Mouse (Mus musculus): ENCODE results near the gene Rps6kb2.
A peak's percentile ranks its signal among the peaks of the same experiment; 100 is the strongest.

Rps6kb2 gene

GRCm38 (mm10) chr19:4120496-4120895 lies 42.7 kb downstream of the Rps6kb2 start:
- peak; percentile 58 for DNase-seq (ENCODE audit: low read depth, low spot score)

DNA sequence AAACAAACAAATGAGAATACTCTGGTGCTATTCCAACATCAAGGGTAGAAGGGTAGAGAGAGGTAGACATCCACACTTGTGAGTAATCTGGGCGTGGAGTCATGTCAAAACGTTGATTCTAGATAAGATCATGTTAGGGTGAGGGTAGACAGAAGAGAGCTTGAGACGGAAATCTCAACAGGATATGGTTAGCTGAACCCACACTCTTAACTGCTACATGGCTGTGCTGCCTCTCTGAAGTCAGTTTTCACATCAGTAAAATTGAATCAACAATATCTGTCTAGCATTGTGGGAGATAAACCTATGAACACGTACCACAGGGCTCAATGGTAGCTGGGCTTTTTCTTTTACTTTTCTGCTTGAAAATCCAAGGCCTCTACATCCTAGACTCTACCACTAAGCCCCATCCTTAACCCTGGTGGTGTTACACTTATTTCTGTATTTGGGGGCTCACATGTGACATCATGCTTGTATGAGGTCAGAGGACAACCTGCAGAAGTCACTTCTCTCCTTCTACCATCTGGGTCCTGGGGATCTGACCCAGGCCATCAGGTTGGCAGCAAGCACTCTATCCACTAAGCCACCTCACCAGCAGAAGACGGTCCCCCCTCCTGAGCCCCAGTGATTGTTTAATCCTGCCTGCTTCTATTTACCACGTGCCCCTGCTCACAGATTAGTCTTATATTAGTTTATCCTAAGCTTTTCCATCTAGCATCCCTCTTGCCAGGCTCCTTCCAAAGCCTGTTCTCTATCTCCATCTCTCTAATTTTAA lies 43.3 kb downstream of the Rps6kb2 start:
- peak; percentile 94 for DNase-seq (ENCODE audit: low read depth, low spot score)

DNA sequence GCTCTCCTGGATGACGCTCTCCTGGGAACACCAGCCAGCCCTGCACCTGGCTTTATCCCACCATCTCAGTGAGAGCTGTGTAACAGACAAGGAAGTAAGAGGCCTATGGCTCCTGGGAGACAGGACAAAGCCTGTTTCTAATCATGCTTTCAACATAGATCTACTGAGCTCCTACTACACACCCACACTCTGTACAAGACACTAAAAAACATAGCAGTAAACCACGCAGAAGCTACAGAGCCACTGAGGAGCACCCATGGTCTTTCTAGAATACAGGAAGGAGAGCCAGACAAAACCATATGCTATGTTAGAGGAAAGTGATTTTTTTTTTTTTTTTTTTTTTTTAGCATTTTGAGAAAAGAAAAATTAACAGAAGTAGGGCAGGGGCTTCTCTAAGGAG lies 44.8 kb downstream of the Rps6kb2 start:
- DNase-seq (ENCODE audit: low read depth, low spot score) = no peak

DNA sequence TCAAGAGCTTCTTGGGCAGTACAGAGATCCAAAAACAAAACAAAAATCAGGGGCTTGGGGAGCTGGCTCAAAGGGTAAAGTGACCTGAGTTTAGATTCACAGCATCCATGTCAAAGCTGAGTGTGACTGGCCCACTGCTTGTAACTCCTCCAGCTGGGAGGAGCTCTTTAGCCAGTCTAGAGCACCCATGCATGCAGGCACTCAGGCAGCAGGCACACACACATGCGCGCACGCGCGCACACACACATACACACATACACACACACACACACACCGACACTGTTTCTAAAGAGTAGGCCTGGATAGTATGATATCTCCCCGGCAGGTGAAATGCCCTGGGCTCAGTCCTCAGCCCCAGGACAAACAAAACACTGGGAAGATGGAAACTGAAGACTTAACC lies 46.1 kb downstream of the Rps6kb2 start:
- DNase-seq (ENCODE audit: low read depth, low spot score) = peak; percentile 62

DNA sequence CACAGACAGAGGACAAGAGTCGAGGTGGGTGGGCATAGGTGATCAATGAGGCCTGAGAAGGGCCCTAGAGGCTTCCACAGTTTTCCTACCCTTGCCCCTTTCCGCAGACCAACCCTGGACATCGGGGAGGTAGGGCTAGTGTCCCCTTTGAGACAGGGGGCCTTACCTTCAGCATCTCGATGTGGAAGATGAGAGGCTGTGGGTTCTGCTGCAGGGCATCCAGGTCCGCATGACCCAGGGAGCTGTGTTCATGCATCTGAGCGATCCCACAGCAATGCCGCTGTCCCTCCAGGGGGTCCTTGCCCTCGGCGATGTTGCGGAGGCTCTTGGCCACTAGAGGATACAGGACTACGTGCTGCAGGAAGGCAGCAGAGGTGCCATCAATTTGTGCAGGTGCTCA lies 47.3 kb downstream of the Rps6kb2 start:
- no peak for DNase-seq (ENCODE audit: low read depth, low spot score)

DNA sequence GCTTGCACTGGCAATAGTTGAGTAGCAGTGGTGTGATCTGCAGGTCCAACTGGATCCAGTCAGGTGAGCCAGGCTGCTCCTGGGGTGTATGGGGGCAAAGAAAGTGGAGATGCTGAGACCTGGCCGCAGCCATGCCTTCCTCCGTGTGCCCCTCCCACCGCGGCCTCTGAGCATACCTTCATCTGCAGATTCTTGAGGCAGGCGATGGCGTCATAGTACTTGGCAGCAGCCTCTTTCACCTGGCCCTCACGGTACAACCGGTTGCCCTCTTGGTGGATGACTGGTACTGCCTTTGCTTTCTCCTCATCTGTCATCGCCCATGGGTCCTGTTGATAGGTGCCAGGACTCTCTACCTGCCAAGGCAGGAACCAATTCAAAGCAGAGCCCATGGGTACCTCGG lies 48.0 kb downstream of the Rps6kb2 start:
- no peak for DNase-seq (ENCODE audit: low read depth, low spot score)

GRCm38 (mm10) chr19:4114551-4114950 lies 48.6 kb downstream of the Rps6kb2 start:
- no peak for DNase-seq (ENCODE audit: low read depth, low spot score)

DNA sequence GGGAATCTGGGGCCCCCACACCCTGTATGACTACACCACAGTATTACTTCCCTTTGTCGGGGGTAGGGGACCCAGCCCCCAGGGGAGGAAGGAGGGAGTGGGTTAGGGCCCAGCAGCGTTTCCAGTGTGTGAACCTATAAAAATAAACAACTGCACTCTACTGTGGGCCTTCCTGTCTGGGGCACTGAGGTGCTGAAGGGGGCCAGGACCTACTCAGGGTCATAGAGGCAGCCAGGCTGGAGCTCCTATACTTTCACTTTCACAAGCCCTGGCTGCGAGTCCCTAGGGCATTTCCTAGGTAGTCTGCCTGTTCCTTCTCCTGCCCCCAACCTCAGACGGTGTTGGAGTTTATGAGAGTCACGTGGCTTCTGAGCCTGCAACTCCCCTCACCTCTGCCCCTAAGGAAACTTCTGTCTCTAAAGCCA lies 49.3 kb downstream of the Rps6kb2 start:
- DNase-seq (ENCODE audit: low read depth, low spot score) = peak; percentile 81

DNA sequence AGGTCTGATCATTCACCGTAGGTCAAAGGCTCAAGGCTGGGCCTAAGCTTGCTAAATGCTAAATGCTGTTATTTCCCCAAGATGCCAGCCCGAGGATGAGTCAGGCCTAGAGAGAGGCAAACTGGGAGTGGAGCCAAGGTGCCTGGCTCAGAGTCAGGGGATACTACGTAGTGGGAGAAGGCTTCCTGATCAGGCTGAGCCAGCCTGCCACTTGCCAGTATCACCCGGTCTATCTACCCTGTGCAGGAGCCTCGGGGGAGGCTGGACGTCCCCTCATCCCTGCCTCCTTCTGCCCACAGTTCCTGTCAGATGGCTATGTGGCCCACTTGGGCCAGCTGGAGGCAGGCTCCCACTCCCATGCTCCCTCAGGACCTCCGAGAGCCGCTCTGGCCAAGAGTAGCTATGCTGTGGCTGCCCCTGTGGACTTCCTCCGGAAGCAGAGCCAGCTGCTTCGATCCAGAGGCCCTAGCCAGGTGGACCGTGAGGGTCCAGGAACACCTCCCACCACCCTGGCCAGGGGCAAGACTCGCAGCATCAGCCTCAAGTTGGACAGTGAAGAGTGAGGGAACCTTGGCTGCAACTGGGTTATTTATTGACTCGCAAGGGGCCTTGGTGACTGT lies 49.9 kb downstream of the Rps6kb2 start:
- peak; percentile 38 for DNase-seq (ENCODE audit: low read depth, low spot score)

GRCm38 (mm10) chr19:4112063-4112960 lies 50.8 kb downstream of the Rps6kb2 start:
- DNase-seq (ENCODE audit: low read depth, low spot score) = no peak

DNA sequence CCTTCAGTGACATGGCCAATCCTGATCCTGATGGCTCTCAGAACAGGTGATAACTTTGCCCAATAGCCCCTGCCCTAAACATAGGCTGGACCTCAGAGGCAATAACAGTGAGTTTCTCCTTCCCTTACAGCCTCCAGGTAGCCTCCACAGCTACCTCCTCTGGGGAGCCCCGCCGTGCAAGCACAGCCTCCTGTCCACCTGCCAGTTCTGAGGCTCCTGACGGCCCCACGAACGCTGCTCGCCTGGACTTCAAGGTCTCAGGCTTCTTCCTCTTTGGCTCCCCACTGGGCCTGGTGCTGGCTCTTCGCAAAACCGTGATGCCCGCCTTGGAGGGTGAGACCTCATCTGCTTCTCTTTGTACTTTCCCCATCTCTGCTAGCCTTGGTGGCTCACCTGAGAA lies 54.6 kb downstream of the Rps6kb2 start:
- no peak for DNase-seq (ENCODE audit: low read depth, low spot score)

DNA sequence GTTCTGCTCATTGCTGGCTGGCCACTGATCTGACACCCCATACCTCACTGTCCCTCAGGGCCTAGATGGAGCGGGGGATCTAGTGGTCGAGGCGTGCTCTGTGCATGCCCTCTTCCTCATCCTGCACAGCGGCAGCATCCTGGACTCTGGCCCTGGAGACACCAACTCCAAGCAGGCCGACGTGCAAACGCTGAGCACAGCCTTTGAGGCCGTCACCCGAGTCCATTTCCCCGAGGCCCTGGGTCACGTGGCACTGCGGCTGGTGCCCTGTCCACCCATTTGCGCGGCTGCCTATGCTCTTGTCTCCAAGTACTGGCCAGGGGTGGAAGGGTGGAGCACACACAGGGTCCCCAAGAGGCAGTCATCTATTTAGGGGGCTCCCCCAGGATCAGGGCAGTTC lies 56.5 kb downstream of the Rps6kb2 start:
- no peak for DNase-seq (ENCODE audit: low read depth, low spot score)

DNA sequence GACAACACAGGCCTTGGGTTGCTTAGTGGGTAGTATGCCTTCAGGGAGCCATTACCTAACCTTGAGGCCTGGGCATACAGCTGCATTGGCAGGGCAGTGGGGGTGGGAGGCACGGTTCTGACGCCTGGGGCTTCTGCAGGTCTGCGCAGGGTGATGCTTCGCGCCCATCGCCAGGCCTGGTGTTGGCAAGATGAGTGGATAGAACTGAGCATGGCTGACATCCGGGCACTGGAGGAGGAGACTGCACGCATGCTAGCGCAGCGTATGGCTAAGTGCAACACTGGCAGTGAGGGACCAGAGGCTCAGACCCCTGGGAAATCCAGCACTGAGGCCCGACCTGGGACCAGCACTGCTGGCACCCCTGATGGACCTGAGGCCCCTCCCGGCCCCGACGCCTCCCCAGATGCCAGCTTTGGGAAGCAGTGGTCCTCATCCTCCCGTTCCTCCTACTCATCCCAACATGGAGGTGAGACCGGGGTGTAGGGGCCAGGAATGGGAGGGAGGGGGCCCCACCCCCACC lies 58.4 kb downstream of the Rps6kb2 start:
- DNase-seq (ENCODE audit: low read depth, low spot score) = no peak

All from CD4-positive helper T cell, adult 2 months (primary cell).